Mouse (Mus musculus) liver, embryonic 14.5 days (tissue): ENCODE measurements around the gene Mmaa. TPM values are rescaled to one million over a fixed set of nuclear protein-coding genes. Genes with fewer than 3 reads are reported as not detected.

Source experiments
- ATAC-seq: fragments of 200-750 bp; cut with Nextera tagmentation; 2 replicates; pipeline ENCODE4 v1.8.0; 2017; ENCODE audit warnings: moderate number of reproducible peaks, mild to moderate bottlenecking, moderate library complexity; ENCODE audit not compliant: insufficient read depth
- DNase-seq, 3 experiments: peaks; one replicate each; pipeline ENCODE4 v3.0.0-alpha.2; 2012 to 2013; ENCODE audit warnings: low read depth in 3 of 3, low spot score in 3 of 3
- H3K27ac ChIP-seq: fragments of 300-500 bp; sonication (generic); 2 replicates; pipeline ENCODE4 v1.5.1; 2014; ENCODE audit warnings: moderate library complexity, mild to moderate bottlenecking, control low read depth, inconsistent platforms
- H3K27me3 ChIP-seq: fragments of 300-500 bp; sonication (generic); 2 replicates; pipeline ENCODE4 v1.6.1; 2014; ENCODE audit warnings: mild to moderate bottlenecking, low read length, moderate library complexity; ENCODE audit not compliant: control insufficient read depth, insufficient read depth
- H3K36me3 ChIP-seq: fragments of 300-500 bp; sonication (generic); replicated peaks from 2 replicates; pipeline ENCODE4 v1.6.1; 2014; ENCODE audit warnings: low read depth; ENCODE audit not compliant: control insufficient read depth, insufficient read depth
- H3K4me1 ChIP-seq, 2 experiments: fragments of 200-500 bp in 1 of 2; fragments of 300-500 bp in 1 of 2; sonication (generic) in 1 of 2; replicated peaks; 2 replicates each; pipeline ENCODE4 v1.6.1; 2012 to 2014; ENCODE audit warnings: antibody characterized with exemption in 1 of 2, inconsistent platforms in 1 of 2, low read length in 1 of 2; ENCODE audit not compliant: control insufficient read depth in 2 of 2, insufficient read depth in 2 of 2
- H3K4me2 ChIP-seq: fragments of 300-500 bp; sonication (generic); 2 replicates; pipeline ENCODE4 v1.6.1; 2014; ENCODE audit warnings: low read depth, mild to moderate bottlenecking, control low read depth, moderate library complexity
- H3K4me3 ChIP-seq, 2 experiments: fragments of 200-500 bp in 1 of 2; fragments of 300-500 bp in 1 of 2; sonication (generic) in 1 of 2; 2 replicates each; pipeline ENCODE4 v1.5.1; 2012 to 2014; ENCODE audit warnings: low read depth in 2 of 2, low read length in 2 of 2, mild to moderate bottlenecking in 2 of 2, control low read depth in 1 of 2, inconsistent platforms in 1 of 2, moderate library complexity in 1 of 2; ENCODE audit not compliant: insufficient read depth in 1 of 2
- H3K9ac ChIP-seq: fragments of 300-500 bp; sonication (generic); replicated peaks from 2 replicates; pipeline ENCODE4 v1.6.1; 2014; ENCODE audit warnings: mild to moderate bottlenecking, control low read depth, moderate library complexity
- H3K9me3 ChIP-seq: fragments of 300-500 bp; sonication (generic); 2 replicates; pipeline ENCODE4 v1.6.1; 2016; ENCODE audit warnings: low read length, mixed read lengths; ENCODE audit not compliant: control insufficient read depth
- CTCF ChIP-seq: IDR thresholded peaks from 2 replicates; pipeline ENCODE4 v1.5.1; 2016; ENCODE audit warnings: antibody characterized with exemption, low read depth, control low read depth
- EP300 ChIP-seq: IDR thresholded peaks from 2 replicates; pipeline ENCODE4 v1.6.1; 2016; ENCODE audit warnings: antibody characterized with exemption, low read depth
- WGBS: fragments of 180-500 bp; shearing (Covaris S2); extraction: QIAGEN DNeasy Blood & Tissue Kit; methylation state at CpG from one replicate; pipeline ENCODE4 v1.1.7; 2014; ENCODE audit not compliant: insufficient replicate concordance; 5-methylcytosine and 5-hydroxymethylcytosine counted together
- polyA plus RNA-seq, 2 experiments: library from polyadenylated mRNA; depleted of rRNA in 1 of 2; stranded (reverse) in 1 of 2; unstranded in 1 of 2; fragments of >200 nt; fragmentation: Nextera tagmentation in 1 of 2; extraction: Ambion mirVana in 1 of 2; gene quantifications; 2 replicates each; pipeline versions ENCODE4 v1.2.1 to v1.2.3; 2012 to 2014

The Mmaa gene
- polyA plus RNA-seq, 2 experiments = 2.9 to 4.2 TPM

GRCm38 (mm10) chr8:79331571-79331970 lies 36.8 kb upstream of the Mmaa start:
- Histone ChIP-seq H3K4me2 (no peak overlapping the region), H3K9me3 (no peaks in the 10 kb centered on the region), H3K27ac (no peak overlapping the region), H3K27me3 (no peaks in the 10 kb centered on the region), H3K4me1 (no peaks in the 10 kb centered on the region), H3K36me3 (no peaks in the 10 kb centered on the region), H3K9ac (no peak overlapping the region), H3K4me3 (no peak overlapping the region)
- no peak for TF ChIP-seq CTCF
- no peak for TF ChIP-seq EP300
- WGBS = 61% methylated on average over 2 of the region's 2 CpGs
- DNase-seq (no peak), ATAC-seq (no peak)

- Histone ChIP-seq H3K36me3 (no peaks in the 10 kb centered on the region), H3K27me3 (no peaks in the 10 kb centered on the region), H3K4me3 (no peak overlapping the region), H3K4me1 (no peaks in the 10 kb centered on the region), H3K4me2 (no peak overlapping the region), H3K27ac (no peak overlapping the region), H3K9me3 (no peaks in the 10 kb centered on the region), H3K9ac (no peak overlapping the region)
- ATAC-seq (no peak), DNase-seq (no peak)
- WGBS = 65% methylated on average over 9 of the region's 9 CpGs
- TF ChIP-seq EP300 (no peak), CTCF (no peak)
These were observed 36.3 kb upstream of the Mmaa start for GRCm38 (mm10) chr8:79331017-79331416.

DNA sequence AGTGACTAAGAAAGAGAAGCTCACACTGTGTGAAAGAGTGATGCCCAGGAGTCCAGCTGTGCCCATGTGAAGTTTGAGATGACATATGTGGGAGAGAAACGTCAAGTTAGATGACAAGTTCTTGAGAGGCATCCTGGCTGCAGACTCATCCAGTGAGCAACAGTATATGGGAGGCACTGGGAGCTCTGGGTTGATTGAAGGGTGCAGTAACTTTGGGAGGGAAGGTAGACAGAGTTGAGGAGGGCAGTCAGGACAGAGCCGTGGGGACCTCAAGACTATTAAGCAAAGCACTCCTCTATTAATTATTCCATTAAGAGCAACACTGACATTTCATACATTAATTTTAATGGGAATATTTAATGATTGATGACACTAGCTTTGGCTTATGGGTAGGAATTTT lies 35.0 kb upstream of the Mmaa start:
- 66% methylated on average over 2 of the region's 2 CpGs for WGBS
- ATAC-seq (no peak), DNase-seq (no peak)
- Histone ChIP-seq H3K9me3 (no peaks in the 10 kb centered on the region), H3K9ac (no peak overlapping the region), H3K4me3 (no peak overlapping the region), H3K4me2 (no peak overlapping the region), H3K36me3 (no peaks in the 10 kb centered on the region), H3K4me1 (no peaks in the 10 kb centered on the region), H3K27me3 (no peaks in the 10 kb centered on the region), H3K27ac (no peak overlapping the region)
- TF ChIP-seq EP300 (no peak), CTCF (no peak)

DNA sequence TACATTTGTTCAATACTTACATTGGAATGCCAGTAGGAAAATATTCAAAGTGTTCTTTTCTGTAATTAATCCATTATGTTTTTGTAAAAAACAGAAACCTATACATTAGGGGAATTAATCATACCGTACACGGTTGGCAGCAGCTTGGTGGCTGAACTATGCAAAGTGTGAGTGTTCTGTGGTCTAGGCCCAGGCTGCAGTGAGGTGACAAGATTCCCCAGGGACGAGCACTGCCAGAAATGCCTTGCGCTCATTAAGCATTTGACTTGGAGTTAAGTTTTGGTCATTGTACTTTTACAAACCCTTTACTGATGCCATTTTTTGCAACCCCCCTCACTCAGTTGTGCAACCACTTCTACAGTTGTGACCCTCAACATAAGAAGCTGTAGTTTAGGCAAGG lies 34.4 kb upstream of the Mmaa start:
- Histone ChIP-seq H3K9me3 (no peaks in the 10 kb centered on the region), H3K4me3 (no peak overlapping the region), H3K4me2 (no peak overlapping the region), H3K27me3 (no peaks in the 10 kb centered on the region), H3K27ac (no peak overlapping the region), H3K9ac (no peak overlapping the region), H3K36me3 (no peaks in the 10 kb centered on the region), H3K4me1 (no peaks in the 10 kb centered on the region)
- TF ChIP-seq EP300 (no peak), CTCF (no peak)
- DNase-seq (no peak), ATAC-seq (no peak)
- WGBS = 66% methylated on average over 4 of the region's 4 CpGs

GRCm38 (mm10) chr8:79325510-79325909 lies 30.8 kb upstream of the Mmaa start:
- WGBS = 62% methylated on average over 6 of the region's 6 CpGs
- DNase-seq (no peak), ATAC-seq (no peak)
- TF ChIP-seq CTCF = no peak
- TF ChIP-seq EP300 = no peak
- Histone ChIP-seq H3K27ac (no peak overlapping the region), H3K9me3 (no peaks in the 10 kb centered on the region), H3K4me2 (no peak overlapping the region), H3K4me3 (no peak overlapping the region), H3K27me3 (no peaks in the 10 kb centered on the region), H3K36me3 (no peaks in the 10 kb centered on the region), H3K4me1 (no peaks in the 10 kb centered on the region), H3K9ac (no peak overlapping the region)

DNA sequence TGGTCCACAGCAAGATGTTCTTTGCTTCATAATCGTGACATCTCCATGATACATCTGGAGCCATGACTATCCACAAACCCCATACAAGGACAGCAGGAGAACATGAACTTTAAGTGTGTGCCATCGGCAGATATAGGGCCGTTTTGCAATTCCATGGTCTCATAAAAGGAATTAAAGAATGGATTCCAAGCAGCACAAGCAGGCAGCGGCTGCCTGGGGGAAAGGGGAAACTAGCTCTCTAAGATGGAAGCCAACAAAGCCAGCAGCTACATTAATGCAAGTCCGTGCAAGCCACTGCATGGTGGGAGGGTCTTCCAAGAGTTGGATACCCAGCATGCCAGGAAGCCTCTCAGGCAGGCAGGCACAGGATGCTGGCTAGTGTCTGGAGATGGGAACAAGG lies 30.2 kb upstream of the Mmaa start:
- no peak overlapping the region for H3K4me2 ChIP-seq
- no peak overlapping the region for H3K9ac ChIP-seq
- no peaks in the 10 kb centered on the region for H3K36me3 ChIP-seq
- 56% methylated on average over 5 of the region's 5 CpGs for WGBS
- TF ChIP-seq CTCF (no peak), EP300 (no peak)
- H3K9me3 ChIP-seq = no peaks in the 10 kb centered on the region
- DNase-seq (no peak), ATAC-seq (no peak)
- no peaks in the 10 kb centered on the region for H3K27me3 ChIP-seq
- H3K27ac ChIP-seq = no peak overlapping the region
- no peak overlapping the region for H3K4me3 ChIP-seq
- H3K4me1 ChIP-seq = no peaks in the 10 kb centered on the region
